Mouse (Mus musculus) megakaryocyte progenitor cell, adult 5-6 weeks (primary cell): ENCODE data around the gene Ranbp10. TPM values are rescaled to one million over a fixed set of nuclear protein-coding genes. Genes with fewer than 3 reads are reported as not detected.
A peak's percentile ranks its signal among the peaks of the same experiment; 100 is the strongest.

Source experiments
- ATAC-seq: replicated peaks from 2 replicates; pipeline ENCODE4 v1.8.0; 2016; ENCODE audit warnings: mild to moderate bottlenecking, moderate TSS enrichment, inconsistent platforms; ENCODE audit not compliant: poor library complexity
- total RNA-seq, 2 experiments: library from RNA; stranded (forward) in 1 of 2; stranded (reverse) in 1 of 2; fragments of 157-497, 149-512 nt in 1 of 2; fragments of 200-1000 nt in 1 of 2; gene quantifications; 2 replicates each; pipeline versions ENCODE4 v1.2.3 to v1.2.4; 2015 to 2017

Ranbp10 gene
- total RNA-seq (2015) (12.6 and 13.2 TPM in 2 replicates), total RNA-seq (2017) (7.7 and 9.2 TPM in 2 replicates)

GRCm38 (mm10) chr8:105826861-105827848, at the start of gene Ranbp10, which contains the start of gene Tsnaxip1:
Ranbp10 (minus strand) TSS chr8:105827350.
Tsnaxip1 (plus strand) TSS chr8:105827731.
- ATAC-seq, result peak; percentile 91

- ATAC-seq, result no peak
Measured at GRCm38 (mm10) chr8:105874301-105874700, 47.2 kb upstream of the Ranbp10 start.

GRCm38 (mm10) chr8:105866364-105867029, 39.3 kb upstream of the Ranbp10 start:
- ATAC-seq, result peak; percentile 12; the same call in 1 of the 2 replicates

- no peak for ATAC-seq
Measured at GRCm38 (mm10) chr8:105861951-105862350, 34.8 kb upstream of the Ranbp10 start.

- peak; percentile 84 for ATAC-seq
Measured at GRCm38 (mm10) chr8:105860143-105860981, 33.2 kb upstream of the Ranbp10 start, which contains the start of gene Nutf2. Nutf2 (plus strand) TSS chr8:105860580.

- peak; percentile 19 for ATAC-seq
Measured at GRCm38 (mm10) chr8:105859314-105859713, 32.2 kb upstream of the Ranbp10 start.

- peak; percentile 15 for ATAC-seq
Measured at GRCm38 (mm10) chr8:105858495-105858894, 31.3 kb upstream of the Ranbp10 start.

- ATAC-seq, result no peak
Measured at GRCm38 (mm10) chr8:105856168-105856835, 29.2 kb upstream of the Ranbp10 start.

- ATAC-seq, result no peak
Measured at GRCm38 (mm10) chr8:105855248-105856167, 28.4 kb upstream of the Ranbp10 start.

- ATAC-seq, result peak; percentile 62
Measured at GRCm38 (mm10) chr8:105854715-105855216, 27.6 kb upstream of the Ranbp10 start, which contains the start of gene Thap11. Thap11 (plus strand) TSS chr8:105855132.

- ATAC-seq, result no peak
Measured at GRCm38 (mm10) chr8:105854303-105854702, 27.2 kb upstream of the Ranbp10 start.

- no peak for ATAC-seq
Measured at GRCm38 (mm10) chr8:105853178-105853577, 26.0 kb upstream of the Ranbp10 start, which contains the start of gene Cenpt. Cenpt (minus strand) TSS chr8:105853278.

- no peak for ATAC-seq
Measured at GRCm38 (mm10) chr8:105852146-105852729, 25.1 kb upstream of the Ranbp10 start.

GRCm38 (mm10) chr8:105851651-105852143, 24.5 kb upstream of the Ranbp10 start:
- ATAC-seq, result peak; percentile 79

- ATAC-seq, result no peak
Measured at GRCm38 (mm10) chr8:105850611-105851010, 23.5 kb upstream of the Ranbp10 start.

- no peak for ATAC-seq
Measured at GRCm38 (mm10) chr8:105850014-105850413, 22.9 kb upstream of the Ranbp10 start.

GRCm38 (mm10) chr8:105846678-105847077, 19.5 kb upstream of the Ranbp10 start:
- no peak; the same call in 1 of the 2 replicates for ATAC-seq

- no peak for ATAC-seq
Measured at GRCm38 (mm10) chr8:105839209-105839608, 12.1 kb upstream of the Ranbp10 start.
